Mouse (Mus musculus): Measurements from ENCODE around the gene Trpm5.

Trpm5 gene

DNA sequence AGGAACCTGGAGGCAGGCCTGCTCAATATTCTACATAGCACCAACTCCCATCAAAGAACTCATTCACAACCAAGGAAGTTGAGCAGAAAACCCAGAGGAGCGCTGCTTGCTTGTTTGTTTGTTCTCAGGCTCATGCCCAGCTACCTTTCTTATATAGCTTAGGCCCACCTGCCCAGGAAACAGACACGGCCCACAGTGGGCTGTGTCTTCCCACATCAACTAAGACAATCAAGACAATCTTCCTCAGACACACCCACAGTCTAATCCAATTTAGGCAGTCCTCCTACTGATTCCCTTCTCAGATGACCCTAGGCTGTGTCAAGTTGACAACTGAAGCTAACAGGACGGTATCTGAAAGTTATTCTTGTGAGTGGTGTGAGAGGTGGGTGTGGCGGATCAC is 11.6 kb upstream of the Trpm5 start, which contains the start of gene Kcnq1:
TSS of gene Kcnq1 (plus strand) at position 301 of the 400 bp plus-strand sequence.
- DNase-seq (ENCODE audit: low read depth, low spot score), result no peak

DNA sequence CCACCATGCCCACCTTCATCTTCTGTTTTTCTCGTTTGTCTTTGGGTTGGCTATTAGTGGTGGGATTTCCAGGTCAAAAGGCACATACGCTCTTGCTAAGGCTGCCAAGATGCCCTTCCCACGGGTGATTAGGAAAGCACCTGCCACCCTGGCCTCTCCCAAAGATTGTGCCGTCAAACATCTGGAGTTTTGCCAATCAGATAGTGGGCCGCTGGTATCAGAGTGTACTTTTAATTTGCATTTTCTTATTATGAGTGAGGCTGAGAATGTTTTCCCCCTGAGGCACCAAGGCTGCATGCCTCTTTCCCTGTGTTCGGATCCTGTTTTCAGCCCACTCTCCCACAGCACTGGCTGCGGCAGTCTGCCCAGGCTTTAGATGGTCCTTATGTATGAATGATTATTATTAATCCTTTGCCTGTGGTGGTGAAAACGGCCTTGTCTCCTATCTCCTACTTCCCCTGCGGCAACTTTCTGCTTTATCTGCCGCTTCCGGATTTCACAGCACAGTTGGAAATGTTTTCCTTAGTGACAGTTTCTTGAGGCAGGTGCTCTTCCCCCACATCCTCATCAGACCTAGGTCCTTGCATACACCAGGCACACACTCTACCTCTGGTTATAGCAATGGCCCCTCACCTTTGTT is 10.9 kb upstream of the Trpm5 start:
- DNase-seq (ENCODE audit: low read depth, low spot score), result no peak

DNA sequence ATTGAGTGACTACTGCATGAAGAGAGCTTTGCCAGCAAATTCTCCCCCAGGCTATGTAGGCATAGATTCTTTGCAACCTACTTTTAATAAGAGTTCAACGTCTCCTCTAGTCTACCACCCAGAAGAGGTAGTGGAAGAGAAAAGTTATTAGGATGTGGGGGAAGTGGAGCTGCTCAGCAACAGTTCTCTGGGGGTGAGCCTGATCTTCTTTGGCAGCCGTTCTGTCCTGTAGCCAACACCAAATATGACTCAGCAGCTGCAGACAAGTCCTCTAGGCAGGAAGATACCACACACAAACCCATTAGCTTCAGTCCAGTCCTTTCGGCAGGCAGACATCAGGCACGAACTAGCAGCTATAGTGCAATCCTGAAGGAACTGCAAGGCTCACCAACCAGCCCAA is 6.3 kb upstream of the Trpm5 start:
- DNase-seq (ENCODE audit: low read depth, low spot score), result no peak

DNA sequence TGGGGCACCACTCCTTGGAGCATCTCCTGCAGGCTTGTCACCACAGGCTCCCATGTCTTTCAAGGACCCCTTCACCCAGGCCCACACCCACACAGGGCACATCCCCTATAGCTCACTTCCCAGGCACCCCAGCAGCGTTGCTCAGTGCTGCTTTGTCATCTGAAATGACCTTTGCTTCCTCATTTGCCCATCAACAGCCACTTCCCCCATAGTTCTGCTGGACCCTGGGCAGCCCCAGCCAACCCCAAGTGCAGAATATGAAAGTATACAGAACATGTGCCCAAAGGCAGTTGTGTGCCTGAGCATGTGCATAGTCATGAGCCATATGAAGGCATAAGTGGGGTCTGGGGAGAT is 1.1 kb upstream of the Trpm5 start:
- no peak for DNase-seq (ENCODE audit: low read depth, low spot score)

DNA sequence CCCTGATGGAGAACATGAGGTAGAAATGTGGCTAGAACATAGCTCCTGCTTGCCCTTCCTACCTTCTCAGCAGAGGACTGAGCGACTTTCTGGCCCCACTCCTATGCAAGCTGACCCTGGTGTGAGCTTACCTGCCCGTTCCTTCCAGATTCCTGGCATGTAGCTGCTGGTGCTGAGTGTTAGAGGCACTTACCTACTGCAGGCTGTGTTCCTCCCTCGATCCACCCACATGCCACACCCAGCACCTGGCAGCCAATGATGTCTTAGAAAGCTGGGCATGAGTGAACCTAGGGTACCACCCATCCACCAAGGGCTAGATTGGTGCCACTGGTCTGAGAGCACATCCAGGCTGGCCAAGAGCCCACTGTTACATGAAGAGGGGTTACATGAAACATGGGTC is 595 bp downstream of the Trpm5 start:
- DNase-seq (ENCODE audit: low read depth, low spot score), result no peak

DNA sequence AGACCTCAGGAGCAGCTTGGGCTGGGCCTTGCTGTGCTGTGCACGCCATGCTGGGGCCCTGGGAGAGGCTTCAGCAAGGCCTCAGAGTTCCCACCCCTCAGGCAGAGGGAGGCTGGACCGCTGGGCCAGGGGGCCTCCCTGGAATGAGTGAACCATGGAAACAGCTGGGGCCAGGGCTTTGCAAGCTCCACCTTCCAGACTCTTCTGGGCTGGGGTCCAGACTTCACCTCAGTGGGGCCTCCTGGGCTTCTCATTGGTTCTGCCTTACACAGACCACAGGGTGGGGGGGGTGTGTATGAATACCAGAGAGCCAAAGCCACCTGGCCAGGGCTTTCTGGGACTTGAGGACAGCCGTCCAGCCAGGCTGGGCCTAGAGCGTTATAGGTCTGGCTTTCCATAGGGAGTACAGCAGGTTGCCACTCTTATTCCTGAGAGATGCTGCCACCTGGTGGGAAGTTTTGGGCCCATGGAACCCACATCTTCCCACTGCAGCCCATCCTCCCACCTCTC is 7.3 kb downstream of the Trpm5 start:
- peak; percentile 36 for DNase-seq (ENCODE audit: low read depth, low spot score)

DNA sequence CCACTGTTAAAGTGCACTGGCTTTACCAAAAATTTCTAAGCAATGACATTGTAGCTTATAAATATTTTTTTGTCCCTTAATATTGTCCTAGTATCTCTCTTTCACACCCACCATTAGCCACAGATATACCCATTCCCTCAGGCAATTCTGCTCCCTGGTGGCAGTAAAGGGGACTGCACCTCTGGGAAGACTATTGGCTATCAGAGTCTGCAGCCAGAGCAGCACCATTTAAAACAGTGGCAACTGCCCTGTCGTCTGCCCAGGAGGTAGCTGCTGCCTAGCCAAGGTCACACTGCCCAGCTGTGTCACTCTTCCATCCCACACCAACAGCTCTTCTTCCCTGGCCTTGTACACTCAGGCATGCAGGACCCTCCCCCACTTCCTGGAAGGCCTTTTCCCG is 8.1 kb downstream of the Trpm5 start:
- no peak for DNase-seq (ENCODE audit: low read depth, low spot score)

DNA sequence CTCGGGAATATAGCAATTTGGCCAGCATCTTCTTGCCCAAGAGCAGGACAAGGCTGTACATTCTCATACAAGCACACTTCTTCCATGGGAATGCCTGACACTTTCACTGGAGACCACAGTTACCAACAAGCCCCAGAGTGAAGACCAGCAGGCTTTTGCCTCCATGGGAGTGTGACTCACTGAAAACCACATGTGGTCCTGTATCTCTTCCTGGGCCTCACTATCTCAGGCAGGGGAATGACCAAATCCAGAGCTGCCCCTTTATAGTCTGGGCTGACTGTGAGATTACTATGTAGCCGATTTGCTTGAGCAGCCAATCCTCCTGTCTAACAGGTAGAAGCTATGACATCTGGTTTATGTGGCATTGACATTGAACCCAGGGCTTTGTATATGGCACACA is 10.7 kb downstream of the Trpm5 start:
- no peak for DNase-seq (ENCODE audit: low read depth, low spot score)

DNA sequence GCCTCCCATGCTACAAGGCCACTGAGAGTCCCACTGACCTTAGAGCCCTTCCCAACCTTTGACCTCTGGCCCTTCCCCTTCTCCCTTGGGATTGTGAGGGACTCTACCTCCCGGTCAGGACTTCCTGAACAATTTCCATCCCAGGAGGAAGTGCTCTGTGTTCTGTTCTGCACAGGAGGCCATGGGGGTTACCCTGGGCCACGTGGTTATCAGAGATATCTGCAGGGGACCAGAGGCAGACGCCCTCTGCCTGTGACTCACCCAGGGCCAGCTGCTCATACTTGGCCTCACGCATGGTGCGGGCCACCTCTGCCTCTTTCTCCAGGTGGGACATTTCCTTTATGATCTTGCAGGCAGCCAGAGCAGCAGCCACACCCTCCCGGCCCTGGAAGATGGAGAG is 12.4 kb downstream of the Trpm5 start:
- no peak for DNase-seq (ENCODE audit: low read depth, low spot score)

DNA sequence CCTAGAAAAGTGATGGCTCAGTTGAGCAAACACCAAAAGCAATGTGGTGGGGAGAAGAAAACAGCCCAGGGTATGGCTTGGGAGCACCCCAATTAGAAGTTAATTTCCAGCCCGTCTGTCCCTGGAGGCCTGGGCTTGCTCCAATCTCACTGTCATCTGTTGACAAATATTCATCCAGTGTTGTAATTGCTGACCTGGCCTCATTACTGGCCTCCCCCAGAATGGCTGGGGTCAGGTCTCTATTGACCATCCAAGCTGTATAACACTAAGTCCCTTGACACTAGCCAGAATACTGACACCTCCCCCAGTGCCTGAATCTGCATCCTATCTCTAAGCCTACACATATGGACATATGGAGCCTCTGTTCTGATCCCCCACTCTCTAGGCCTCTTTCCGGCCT is 17.1 kb downstream of the Trpm5 start:
- no peak for DNase-seq (ENCODE audit: low read depth, low spot score)

DNA sequence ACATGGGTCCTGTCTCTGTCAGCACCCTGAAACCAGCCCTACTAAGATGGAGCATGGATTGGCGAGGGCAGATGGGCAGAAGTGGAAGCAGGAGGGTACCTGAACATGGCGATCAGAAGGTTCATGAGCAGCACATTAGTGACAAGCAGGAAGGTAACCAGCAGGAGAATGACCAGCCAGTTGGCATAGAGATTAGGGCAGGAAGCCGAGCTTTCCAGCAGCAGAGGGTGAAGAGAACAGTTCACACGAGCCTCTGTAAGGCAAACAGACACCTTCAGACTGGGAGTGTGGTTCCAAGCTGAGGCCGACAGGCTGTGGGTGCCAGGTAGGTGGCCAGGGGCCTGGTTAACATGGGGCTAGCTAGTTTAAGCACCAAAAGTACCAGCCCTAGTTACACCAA is 19.0 kb downstream of the Trpm5 start:
- DNase-seq (ENCODE audit: low read depth, low spot score), result no peak

DNA sequence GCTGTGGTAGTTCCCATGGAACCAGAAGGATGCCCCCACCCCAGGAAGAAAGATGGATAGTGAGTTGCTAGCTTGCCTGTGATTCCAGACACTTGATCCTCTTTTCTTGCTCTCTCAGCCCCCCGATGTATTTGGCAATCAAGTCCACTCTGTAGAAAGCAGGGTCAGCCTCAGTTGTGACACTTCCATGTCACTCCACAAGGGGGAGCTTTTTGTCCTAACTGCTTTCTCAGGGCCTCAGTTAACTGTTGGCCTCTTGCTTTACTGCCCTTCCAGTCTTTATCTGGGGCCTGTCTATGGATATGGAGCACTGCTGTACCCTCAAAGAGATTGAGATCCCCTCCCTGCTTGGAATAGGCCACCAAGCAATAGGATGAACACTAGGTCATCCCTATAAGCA is 21.4 kb downstream of the Trpm5 start:
- DNase-seq (ENCODE audit: low read depth, low spot score), result no peak

DNA sequence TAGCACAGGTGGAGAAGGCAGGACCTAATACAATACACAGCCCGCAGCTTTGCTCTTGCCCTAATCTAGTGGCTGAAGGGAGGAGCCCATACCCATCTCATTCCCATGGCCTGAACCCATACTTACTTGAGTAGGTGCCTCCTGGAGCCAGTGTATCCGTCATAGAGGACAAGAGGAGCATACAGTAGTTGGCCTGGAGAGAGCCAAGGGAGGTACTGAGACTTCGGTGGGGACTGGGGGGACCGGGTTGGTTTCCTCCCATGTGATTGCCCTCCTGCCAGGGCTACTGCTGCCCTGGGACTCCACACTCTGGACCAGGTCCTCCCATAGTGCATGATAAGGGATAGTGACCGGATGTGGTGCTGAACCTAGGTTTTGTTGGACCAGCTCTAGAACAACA is 21.8 kb downstream of the Trpm5 start:
- no peak for DNase-seq (ENCODE audit: low read depth, low spot score)

DNA sequence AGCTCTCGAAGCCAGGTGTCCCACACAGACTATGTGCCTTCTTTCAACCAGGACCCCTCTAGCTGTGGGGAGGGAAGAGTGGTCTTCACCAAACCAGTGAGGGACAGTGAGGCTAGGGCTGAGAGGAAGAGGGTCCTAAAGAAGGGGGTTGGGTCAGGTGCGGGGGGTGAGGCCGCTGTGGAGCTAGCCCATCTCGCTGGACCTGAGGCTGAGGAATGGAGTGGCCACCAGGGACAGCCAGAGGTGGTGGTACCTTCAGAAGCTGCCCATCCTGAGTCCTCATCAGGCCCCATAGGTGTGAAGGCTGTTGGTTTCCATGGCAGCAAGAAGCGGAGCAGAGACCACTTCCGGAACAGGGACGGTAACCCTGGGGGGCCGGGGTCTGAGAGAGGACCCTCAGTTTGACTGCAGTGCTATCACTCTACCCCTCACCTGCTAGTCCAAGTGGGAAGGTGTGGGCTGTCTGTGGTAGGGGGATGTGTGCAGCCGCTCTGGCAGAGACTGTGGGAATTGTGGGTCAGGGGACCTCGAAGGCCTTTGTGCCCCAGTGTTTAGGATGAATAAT is 23.9 kb downstream of the Trpm5 start:
- no peak for DNase-seq (ENCODE audit: low read depth, low spot score)

DNA sequence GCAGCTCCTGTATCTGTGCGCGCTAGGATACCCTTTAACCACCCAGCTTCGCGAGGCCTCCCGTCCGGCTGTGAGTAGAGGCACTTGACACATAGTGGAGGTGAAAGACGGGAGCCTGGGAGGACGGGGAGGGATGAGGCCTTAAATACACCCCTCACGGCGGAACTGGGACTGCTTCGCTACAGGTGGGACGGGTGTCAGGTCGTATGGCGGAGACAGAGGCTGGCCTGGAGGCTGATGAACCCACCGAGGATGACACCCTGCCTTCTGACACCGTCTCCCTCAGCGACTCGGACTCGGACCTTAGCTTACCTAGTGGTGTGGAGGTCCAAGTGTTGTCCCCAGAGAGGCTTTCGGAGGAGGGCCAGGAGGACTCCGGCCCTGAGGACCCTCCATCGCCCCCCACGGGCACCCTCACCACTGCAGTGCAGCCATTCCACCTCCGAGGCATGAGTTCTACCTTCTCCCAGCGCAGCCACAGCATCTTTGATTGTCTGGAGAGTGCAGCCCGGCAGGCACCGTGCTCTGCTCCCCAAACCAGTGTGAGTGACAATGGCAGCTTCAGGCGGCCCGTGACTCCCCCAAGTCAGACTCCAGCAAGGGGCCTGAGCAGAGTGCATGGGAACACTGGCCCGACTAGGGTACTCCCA is 24.6 kb downstream of the Trpm5 start:
- DNase-seq (ENCODE audit: low read depth, low spot score), result no peak

DNA sequence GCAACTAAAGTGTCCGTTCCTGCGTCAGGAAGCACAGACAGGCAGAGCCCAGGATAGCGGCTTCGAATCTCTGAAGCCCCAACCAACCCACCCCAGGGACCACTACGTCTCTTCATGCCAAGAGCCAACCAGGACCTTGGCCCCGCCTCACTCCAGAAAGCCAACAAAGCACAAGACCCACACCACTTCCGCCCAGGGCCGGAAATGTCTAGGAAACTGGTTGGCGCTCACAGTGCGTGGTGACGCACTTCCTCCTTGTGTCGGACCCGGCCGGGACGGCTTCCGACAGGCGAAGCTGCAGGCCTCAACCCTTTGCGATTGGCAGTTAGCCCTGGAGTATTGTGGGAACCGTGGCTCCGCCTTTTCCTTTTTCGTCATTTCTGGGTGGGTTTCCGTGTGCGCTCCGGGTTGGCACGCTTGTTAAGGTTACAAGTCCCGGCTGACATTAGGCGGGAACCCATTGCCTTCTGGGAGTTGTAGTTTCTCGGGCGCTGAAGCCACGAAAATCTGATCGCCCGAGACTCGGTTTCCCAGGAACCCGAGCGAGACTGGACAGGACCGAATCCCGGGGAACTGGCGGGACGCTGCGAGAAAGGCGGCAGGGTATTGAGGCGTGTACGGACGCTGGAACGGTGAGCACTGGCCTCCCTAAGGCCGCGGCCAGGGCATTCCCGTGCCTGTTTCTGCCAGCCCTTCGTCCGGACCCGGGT is 25.4 kb downstream of the Trpm5 start, which contains the start of gene Tssc4:
TSS of gene Tssc4 (plus strand) at position 368 of the 710 bp plus-strand sequence.
- DNase-seq (ENCODE audit: low read depth, low spot score), result peak; percentile 99

DNA sequence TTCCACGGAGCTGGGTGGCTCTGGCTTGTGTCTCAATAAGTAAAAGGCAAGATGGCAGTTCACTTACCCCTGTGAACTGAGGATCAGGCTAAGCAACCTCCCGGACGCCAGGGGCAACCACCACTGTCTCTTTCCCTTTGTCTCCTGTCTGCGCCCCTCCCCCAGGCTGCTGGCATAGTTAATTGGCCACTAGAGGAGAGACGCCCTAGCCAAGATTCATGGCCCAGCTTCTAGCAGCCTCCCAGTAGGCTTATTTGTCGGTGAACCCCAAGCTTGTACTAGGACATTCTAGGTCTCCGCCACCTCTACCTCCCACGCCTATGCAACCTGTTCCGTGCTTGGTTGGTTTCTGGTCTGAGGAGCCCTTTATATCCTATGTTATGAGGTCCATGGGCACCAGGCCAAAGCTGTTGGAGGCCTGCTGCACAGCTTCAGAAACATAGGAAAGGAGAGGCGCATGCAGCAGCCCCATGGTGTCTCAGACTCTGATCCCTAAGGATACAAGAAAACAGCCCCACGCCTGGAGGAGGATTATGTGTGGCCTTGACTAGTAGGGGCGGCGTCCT is 26.0 kb downstream of the Trpm5 start:
- no peak for DNase-seq (ENCODE audit: low read depth, low spot score)

DNA sequence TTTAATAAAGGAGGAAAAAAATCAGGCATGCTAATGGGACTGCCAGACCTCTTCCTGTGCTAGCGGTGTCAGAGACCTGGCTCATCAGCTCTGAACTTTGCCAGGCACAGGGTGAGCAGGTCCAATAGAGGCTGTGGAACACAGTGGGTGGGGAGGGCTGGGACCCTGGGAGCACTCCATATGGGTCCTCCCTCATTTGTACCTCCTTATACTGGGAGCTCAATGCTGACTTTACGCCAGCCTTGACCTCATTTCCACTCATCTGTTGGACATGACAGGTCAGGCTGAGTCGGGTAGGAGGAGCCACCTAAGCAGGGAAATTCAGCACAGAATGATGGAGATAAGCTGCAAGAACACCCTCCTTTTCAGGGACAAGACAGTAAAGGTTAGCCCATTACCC is 26.5 kb downstream of the Trpm5 start:
- DNase-seq (ENCODE audit: low read depth, low spot score), result no peak

DNA sequence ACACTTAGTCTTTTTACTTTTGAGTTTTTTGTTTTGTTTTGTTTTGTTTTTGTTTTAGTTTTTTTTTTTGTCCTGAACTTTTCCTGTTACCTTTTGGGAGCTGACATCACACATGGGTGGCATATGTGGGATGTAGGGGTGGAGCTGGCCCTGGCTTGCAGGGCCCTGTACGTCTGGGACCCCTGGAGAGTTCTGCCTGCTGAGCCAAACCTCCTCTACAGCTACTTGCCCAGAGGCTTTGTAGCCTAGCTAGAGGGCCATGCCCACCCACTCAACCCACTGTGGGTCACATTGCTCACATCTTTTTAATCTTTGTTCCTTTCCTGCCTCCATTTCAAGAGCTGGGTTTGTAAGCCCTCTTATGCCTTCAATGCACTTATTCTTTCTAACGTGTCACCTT is 27.0 kb downstream of the Trpm5 start:
- no peak for DNase-seq (ENCODE audit: low read depth, low spot score)

DNA sequence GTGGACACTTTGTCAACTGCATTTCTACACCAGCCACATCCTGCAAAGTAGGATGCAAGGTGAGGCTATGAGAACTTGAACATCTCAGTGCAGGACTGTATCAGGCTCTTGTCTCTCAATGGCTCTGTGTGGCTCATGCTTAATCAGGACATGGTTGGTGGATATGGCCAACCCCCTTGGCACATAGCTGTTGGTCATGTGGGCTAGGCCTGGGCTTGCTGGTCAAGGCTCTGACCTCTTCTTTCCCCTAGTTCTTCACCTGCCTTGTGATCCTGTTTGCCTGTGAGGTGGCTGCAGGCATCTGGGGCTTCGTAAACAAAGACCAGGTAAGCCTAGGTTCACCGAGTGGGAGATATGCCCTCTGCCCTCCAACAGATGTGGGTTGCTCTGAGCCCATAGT is 28.8 kb downstream of the Trpm5 start:
- DNase-seq (ENCODE audit: low read depth, low spot score), result no peak

DNA sequence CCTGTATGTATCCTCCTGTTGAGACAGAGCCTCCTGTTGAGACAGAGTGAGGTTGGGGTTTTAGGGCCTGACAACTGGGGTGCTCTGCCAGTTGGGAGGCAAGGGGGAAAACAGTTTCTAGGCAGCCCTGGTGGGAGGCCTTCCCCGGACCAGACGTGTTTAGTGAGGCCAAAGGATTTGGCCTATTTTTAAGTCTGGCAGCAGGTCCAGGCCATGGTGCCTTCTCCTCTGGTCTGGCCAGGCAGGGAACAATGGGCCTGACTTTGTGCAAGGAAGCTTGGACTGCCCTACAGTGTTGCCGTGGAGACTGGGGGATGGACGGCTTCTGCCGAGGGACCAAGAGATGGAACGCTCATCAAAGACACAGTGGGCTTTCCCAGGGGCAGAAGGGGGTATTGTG is 30.2 kb downstream of the Trpm5 start:
- DNase-seq (ENCODE audit: low read depth, low spot score), result no peak

DNA sequence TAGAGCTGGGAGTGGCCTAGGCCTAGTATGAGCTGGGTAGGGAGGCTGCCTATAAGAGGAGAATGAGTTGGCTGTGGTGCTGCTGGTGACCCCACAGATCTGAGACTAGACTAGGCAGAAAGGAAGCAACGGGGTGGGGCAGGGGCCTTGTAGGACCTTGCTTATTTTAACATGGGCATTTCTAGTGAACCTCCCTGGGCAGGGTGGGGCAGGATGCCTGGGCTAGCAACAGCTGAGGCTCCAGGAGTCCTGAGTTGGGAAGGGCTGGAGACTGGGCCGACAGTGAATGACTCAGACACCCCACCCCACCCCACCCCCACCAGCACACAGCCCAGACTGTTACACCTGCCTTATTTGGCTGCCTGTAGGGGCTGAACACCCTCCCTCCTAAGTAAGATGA is 31.7 kb downstream of the Trpm5 start:
- no peak for DNase-seq (ENCODE audit: low read depth, low spot score)
